Mouse (Mus musculus) left cerebral cortex, adult 2 months (tissue): ENCODE results near the gene Fgfr2. TPM values are rescaled to one million over a fixed set of nuclear protein-coding genes. Genes with fewer than 3 reads are reported as not detected.
"Not testable (repeated sequence)": the region's sequence is repeated elsewhere in the genome, so short reads cannot be mapped to it uniquely, and the experiment has no call there.

Source experiments
- DNase-seq, 2 experiments: peaks; one replicate each; pipeline ENCODE4 v3.0.0; 2021 to 2022; ENCODE audit warnings: low spot score in 2 of 2, mixed read lengths in 1 of 2; ENCODE audit errors: extremely low spot score in 1 of 2
- H3K27ac ChIP-seq: fragments of 200-600 bp; 2 replicates; pipeline ENCODE4 v1.8.1; 2022
- H3K4me3 ChIP-seq: fragments of 200-600 bp; 2 replicates; pipeline ENCODE4 v1.8.1; 2022
- CTCF ChIP-seq: fragments of 200-600 bp; IDR thresholded peaks from 2 replicates; pipeline ENCODE4 v1.8.1; 2022; ENCODE audit warnings: antibody characterized with exemption, mild to moderate bottlenecking, moderate library complexity
- intact Hi-C: fragments of 180-260 bp; cut with DNase I; formaldehyde crosslinking; loops from one replicate; pipeline ENCODE4 v1.15.1; 2025
- microRNA-seq, 2 experiments: library from miRNA; unstranded; fragments of <30 nt; microRNA quantifications; one replicate each; pipeline ENCODE4 v1.2.0; 2021
- total RNA-seq, 2 experiments: library from RNA; stranded (reverse); gene quantifications; 2 replicates each; pipeline ENCODE4 v1.2.3; 2021

Gene Fgfr2
- total RNA-seq, 2 experiments from 2014 or later = 47.3 to 47.4 TPM

GRCm38 (mm10) chr7:130145211-130145610 is 2977.9 kb downstream of the Fgfr2 start:
- Histone ChIP-seq H3K27ac (no peak overlapping the region), H3K4me3 (no peak overlapping the region)
- intact Hi-C loops = no loop called here
- DNase-seq = no peak
- TF ChIP-seq CTCF = no peak

DNA sequence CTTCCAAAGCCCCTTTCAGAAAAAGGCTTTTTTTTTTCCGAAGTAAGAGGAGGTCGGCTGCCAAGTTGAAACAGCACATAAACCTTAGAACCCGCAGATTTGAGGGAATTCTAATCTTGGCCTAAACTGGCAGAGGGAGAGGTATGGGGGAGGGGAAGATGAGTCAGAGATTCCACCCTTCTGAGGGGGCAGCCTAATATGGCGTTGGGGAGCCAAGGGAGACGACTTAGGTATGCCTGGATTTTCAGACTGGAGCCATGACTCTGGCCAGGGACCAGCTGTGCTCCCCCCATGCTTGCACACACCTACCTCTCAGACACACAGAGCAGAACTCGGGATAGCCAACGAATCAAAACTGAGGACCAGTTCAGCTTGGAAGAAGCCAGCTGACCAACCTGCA is 2979.8 kb downstream of the Fgfr2 start:
- H3K27ac ChIP-seq = no peak overlapping the region
- H3K4me3 ChIP-seq = no peak overlapping the region
- intact Hi-C loops = no loop called here
- TF ChIP-seq CTCF = no peak
- DNase-seq = no peak

DNA sequence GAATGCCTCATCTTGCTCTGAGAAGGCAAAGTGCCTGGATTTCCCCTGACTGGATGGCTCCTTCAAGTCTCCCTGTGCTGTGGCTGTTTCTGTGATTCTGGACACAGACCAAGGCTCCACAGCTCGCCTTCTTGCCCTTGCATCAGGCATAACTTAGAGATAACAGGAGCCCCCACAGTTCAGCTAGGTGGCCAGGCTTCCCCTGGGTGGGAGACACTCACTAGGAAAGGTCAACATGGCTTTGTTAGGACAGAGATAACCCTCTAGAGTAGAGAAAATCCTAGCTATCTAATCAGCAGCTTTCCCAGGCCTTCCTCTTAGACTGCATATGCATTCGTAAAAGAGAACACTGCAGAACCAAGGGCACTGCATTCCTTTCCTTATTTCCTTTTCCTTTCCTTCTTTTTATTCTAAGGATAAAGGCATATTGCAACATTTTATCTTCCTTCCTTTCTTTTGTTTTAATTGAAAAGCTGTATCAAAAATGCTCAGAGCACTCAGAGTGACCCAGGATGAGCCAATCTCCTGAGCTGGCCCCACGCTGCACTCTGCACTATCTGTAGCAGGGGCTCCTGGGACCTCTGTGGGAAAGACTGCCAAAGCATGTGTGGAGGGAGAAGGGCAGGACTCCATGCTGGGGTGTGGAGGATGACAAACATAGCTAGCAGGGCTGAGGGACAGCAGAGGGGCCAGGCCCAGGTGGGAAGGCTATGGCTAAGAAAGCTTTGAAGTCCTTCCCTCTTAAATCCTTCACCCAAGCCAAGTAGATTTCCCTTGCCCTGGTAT is 2981.9 kb downstream of the Fgfr2 start:
- intact Hi-C loops = no loop called here
- DNase-seq = no peak
- TF ChIP-seq CTCF = no peak
- Histone ChIP-seq H3K27ac (no peak overlapping the region), H3K4me3 (no peak overlapping the region)

DNA sequence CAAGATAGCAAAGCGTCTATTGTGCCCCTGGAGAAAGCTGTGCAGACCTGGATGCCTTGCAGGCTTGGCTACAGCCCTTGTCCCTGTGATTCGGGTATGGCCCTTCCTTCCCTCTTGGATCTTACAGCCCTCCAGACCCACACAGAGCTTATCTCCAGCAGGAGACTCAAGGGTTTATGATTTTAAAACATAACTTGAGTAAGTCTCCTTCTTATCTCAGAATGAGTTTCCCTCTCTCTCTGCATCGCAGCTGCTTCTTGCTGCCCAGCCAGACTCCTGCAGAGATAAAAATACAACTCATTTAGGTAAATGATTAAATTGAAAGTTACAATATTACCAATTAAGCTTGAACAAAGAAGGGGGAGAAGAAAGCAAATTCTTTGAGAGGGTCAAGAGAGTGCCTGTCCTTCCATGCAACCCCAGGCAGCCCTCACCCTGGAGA is 2988.2 kb downstream of the Fgfr2 start:
- Histone ChIP-seq H3K27ac (no peak overlapping the region), H3K4me3 (no peak overlapping the region)
- no peak for TF ChIP-seq CTCF
- no peak for DNase-seq
- intact Hi-C loops = no loop called here

DNA sequence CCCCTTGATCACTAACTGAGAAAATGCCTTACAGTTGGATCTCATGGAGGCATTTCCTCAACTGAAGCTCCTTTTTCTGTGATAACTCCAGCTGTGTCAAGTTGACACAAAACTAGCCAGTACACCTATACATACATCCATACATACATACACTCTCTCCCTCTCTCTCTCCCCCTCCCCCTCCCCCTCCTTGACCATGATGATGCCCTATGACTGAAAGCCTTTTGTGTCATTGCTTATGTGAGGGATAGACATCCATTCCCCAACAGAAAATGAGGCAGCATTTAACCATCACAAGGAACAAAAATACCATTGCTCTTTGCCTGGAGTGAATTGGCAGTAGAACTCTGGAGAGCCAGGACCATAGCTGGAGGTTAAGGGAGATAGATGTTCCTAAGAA is 2988.7 kb downstream of the Fgfr2 start:
- H3K27ac ChIP-seq, DNase-seq, intact Hi-C loops, H3K4me3 ChIP-seq: not testable (repeated sequence)

- Histone ChIP-seq H3K27ac (no peak overlapping the region), H3K4me3 (no peak overlapping the region)
- no peak for TF ChIP-seq CTCF
- intact Hi-C loops = no loop called here
- DNase-seq = no peak
These were observed 2992.9 kb downstream of the Fgfr2 start for GRCm38 (mm10) chr7:130130226-130130625.

- no peak for DNase-seq
- Histone ChIP-seq H3K4me3 (no peak overlapping the region), H3K27ac (no peak overlapping the region)
- no peak for TF ChIP-seq CTCF
- intact Hi-C loops = no loop called here
These were observed 2993.7 kb downstream of the Fgfr2 start for GRCm38 (mm10) chr7:130129359-130129960.

- Histone ChIP-seq H3K4me3 (no peak overlapping the region), H3K27ac (no peak overlapping the region)
- DNase-seq = no peak
- no peak for TF ChIP-seq CTCF
- intact Hi-C loops = no loop called here
These were observed 3001.6 kb downstream of the Fgfr2 start for GRCm38 (mm10) chr7:130121507-130121906.

DNA sequence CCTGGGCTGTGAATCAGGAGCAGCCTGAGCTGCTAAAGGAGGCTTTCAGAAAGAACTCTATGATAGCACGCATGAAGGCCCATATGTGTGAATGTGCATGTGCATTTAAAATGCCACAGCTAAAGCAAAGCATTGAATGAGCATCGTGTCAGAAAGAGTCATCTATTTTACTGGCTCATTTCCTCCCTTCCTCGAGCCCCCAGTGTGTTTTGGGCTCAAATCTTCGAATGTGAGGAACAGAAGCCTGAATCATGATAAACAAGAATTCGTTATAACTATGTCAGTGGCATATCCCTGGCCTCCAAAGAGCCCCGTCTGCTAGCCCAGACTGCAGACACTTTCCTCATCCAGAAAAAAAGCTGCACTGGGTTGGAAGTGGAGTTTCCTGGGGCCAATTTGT is 3003.7 kb downstream of the Fgfr2 start:
- H3K4me3 ChIP-seq = no peak overlapping the region
- TF ChIP-seq CTCF = no peak
- H3K27ac ChIP-seq = no peak overlapping the region
- DNase-seq = no peak
- intact Hi-C loops = no loop called here

DNA sequence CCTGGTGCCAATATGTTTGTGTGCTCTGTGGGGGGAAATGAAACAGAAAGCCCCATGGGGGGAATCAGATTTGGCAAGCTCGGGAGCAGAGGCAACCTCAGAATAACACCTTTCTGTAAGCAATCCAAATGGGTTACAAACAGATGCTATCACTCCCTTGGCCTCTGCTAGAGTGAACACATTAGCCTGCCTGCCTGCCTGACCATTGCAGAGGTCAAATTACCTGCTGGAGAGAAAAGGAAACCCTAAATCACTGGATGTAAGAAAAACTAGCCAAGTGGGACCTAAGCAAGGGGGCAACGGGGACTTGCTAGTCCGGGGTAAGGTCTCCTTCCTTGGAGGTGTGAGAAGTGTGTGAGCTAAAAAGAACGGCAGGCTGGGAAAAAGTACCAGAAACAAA is 3004.4 kb downstream of the Fgfr2 start:
- Histone ChIP-seq H3K4me3 (no peak overlapping the region), H3K27ac (no peak overlapping the region)
- no peak for TF ChIP-seq CTCF
- intact Hi-C loops = no loop called here
- no peak for DNase-seq

- no peak for DNase-seq
- intact Hi-C loops = no loop called here
- no peak for TF ChIP-seq CTCF
- no peak overlapping the region for H3K27ac ChIP-seq
- no peak overlapping the region for H3K4me3 ChIP-seq
These were observed 3005.6 kb downstream of the Fgfr2 start for GRCm38 (mm10) chr7:130117466-130118123.

- intact Hi-C loops = no loop called here
- no peak for DNase-seq
- TF ChIP-seq CTCF = no peak
- Histone ChIP-seq H3K27ac (no peak overlapping the region), H3K4me3 (no peak overlapping the region)
These were observed 3008.7 kb downstream of the Fgfr2 start for GRCm38 (mm10) chr7:130114436-130114835.

Small RNA genes lying within 50 kb of the gene (microRNA-seq; reads per million reads assigned to microRNA genes)
- gene Mir7061 = 0 to 0.97 reads per million in 2 experiments

Other genes with a start within 250 kb of the Fgfr2 start
- gene Zranb1, start 192.2 kb downstream of the Fgfr2 start, total RNA-seq = 10 to 100 TPM; 43.3 to 47.2 TPM
- gene Ctbp2, start 1.0 kb upstream of the Fgfr2 start, total RNA-seq = 10 to 100 TPM; 30.1 to 30.6 TPM